Mouse (Mus musculus) Patski (cell line): ENCODE results near the gene Armc10. TPM values are rescaled to one million over a fixed set of nuclear protein-coding genes. Genes with fewer than 3 reads are reported as not detected.
A peak's percentile ranks its signal among the peaks of the same experiment; 100 is the strongest.

Experiments
- ATAC-seq: fragments of 100-300 bp; one replicate; pipeline ENCODE4 v1.8.0; 2021
- CTCF ChIA-PET: fragments of 350-600 bp; sonication (Branson Sonifier 250); formaldehyde crosslinking; loops from one replicate; lab custom pipeline; 2022; ENCODE audit warnings: inconsistent platforms; lab: Charles Lee
- POLR2A ChIA-PET: fragments of 350-600 bp; sonication (Branson Sonifier 250); formaldehyde crosslinking; loops from one replicate; lab custom pipeline; 2022; ENCODE audit warnings: antibody characterized with exemption, inconsistent platforms; lab: Charles Lee
- DNase-seq: peaks from one replicate; pipeline ENCODE4 v3.0.0-alpha.2; 2011; ENCODE audit warnings: low read depth, low spot score
- H3K27me3 ChIP-seq: fragments of 371-371 bp; one replicate; pipeline ENCODE4 v1.5.1; 2021
- CTCF ChIP-seq: fragments of 100-300 bp; IDR thresholded peaks from one replicate; pipeline ENCODE4 v1.5.1; 2021
- in situ Hi-C: fragments of 300-500 bp; cut with MboI; formaldehyde crosslinking; loops from 3 replicates; pipeline ENCODE4 v1.11.1; 2018; ENCODE audit warnings: low pct_unique_long_range_greater_than_20kb, mixed read lengths
- polyA plus RNA-seq: library from polyadenylated mRNA; unstranded; gene quantifications from one replicate; pipeline ENCODE4 v1.2.3, GENCODE M21; 2021

Gene Armc10
- polyA plus RNA-seq, 1 experiment from 2014 or later = 42.2 TPM

GRCm38 (mm10) chr5:21643606-21644005, 2.0 kb upstream of the Armc10 start:
- CTCF ChIA-PET = no interaction called here
- POLR2A ChIA-PET = no interaction called here
- TF ChIP-seq CTCF = no peak
- DNase-seq = no peak
- no peaks in the 10 kb centered on the region for H3K27me3 ChIP-seq
- in situ Hi-C loops = loop anchor here (5.0 kb wide), 2 partner anchors 216 to 381 kb away; no protein-coding TSS in a partner anchor
- ATAC-seq = no peak

GRCm38 (mm10) chr5:21644891-21645438, 648 bp upstream of the Armc10 start:
- H3K27me3 ChIP-seq = no peaks in the 10 kb centered on the region
- peak; percentile 52 for TF ChIP-seq CTCF
- POLR2A ChIA-PET = interaction anchor here (0.7 to 1.3 kb wide), 3 partner anchors 98 to 215 kb away, joined by 3 to 4 read pairs (median 3); no protein-coding TSS in a partner anchor
- no peak for DNase-seq
- in situ Hi-C loops = loop anchor here (5.0 kb wide), 2 partner anchors 218 to 383 kb away; no protein-coding TSS in a partner anchor
- ATAC-seq = peak; percentile 2
- CTCF ChIA-PET = interaction anchor here (0.8 to 1.7 kb wide), 3 partner anchors 9 to 91 kb away, joined by 3 to 8 read pairs (median 4); no protein-coding TSS in a partner anchor

GRCm38 (mm10) chr5:21646133-21646491, 499 bp downstream of the Armc10 start:
- no peak for DNase-seq
- in situ Hi-C loops = no loop called here
- peak; percentile 5 for ATAC-seq
- CTCF ChIA-PET = interaction anchor here (0.8 kb wide), 1 partner anchor 12 kb away, joined by 3 read pairs; no protein-coding TSS in a partner anchor
- POLR2A ChIA-PET = no interaction called here
- no peak for TF ChIP-seq CTCF
- no peaks in the 10 kb centered on the region for H3K27me3 ChIP-seq

- DNase-seq (no peak), ATAC-seq (no peak)
- ChIA-PET CTCF (no interaction called here), POLR2A (interaction anchor here (0.7 kb wide), 1 partner anchor 308 kb away, joined by 3 read pairs; no protein-coding TSS in a partner anchor)
- in situ Hi-C loops = loop anchor here (5.0 kb wide), 1 partner anchor 87 kb away; the partner anchor contains the start of gene Pmpcb
- H3K27me3 ChIP-seq = no peaks in the 10 kb centered on the region
- no peak for TF ChIP-seq CTCF
Observed at GRCm38 (mm10) chr5:21650736-21651135, 5.1 kb downstream of the Armc10 start.

- in situ Hi-C loops = loop anchor here (5.0 kb wide), 1 partner anchor 85 kb away; the partner anchor contains the start of gene Pmpcb
- CTCF ChIA-PET = interaction anchor here (1.5 to 1.9 kb wide), 2 partner anchors 81 to 84 kb away, joined by 3 to 6 read pairs; no protein-coding TSS in a partner anchor
- POLR2A ChIA-PET = no interaction called here
- TF ChIP-seq CTCF = no peak
- H3K27me3 ChIP-seq = no peaks in the 10 kb centered on the region
- DNase-seq (no peak), ATAC-seq (no peak)
Observed at GRCm38 (mm10) chr5:21651885-21652612, 6.4 kb downstream of the Armc10 start.

- no peak for DNase-seq
- TF ChIP-seq CTCF = no peak
- in situ Hi-C loops = no loop called here
- no peak for ATAC-seq
- CTCF ChIA-PET = no interaction called here
- no peaks in the 10 kb centered on the region for H3K27me3 ChIP-seq
- POLR2A ChIA-PET = no interaction called here
Observed at GRCm38 (mm10) chr5:21656912-21657311, 11.3 kb downstream of the Armc10 start.

- no peaks in the 10 kb centered on the region for H3K27me3 ChIP-seq
- TF ChIP-seq CTCF = no peak
- ATAC-seq = no peak
- POLR2A ChIA-PET = interaction anchor here (0.6 kb wide), 1 partner anchor 44 kb away, joined by 3 read pairs; no protein-coding TSS in a partner anchor
- in situ Hi-C loops = no loop called here
- no peak for DNase-seq
- CTCF ChIA-PET = interaction anchor here (0.9 to 1.7 kb wide), 5 partner anchors 9 to 78 kb away, joined by 3 to 9 read pairs (median 4); partner anchors contain the start of gene Napepld
Observed at GRCm38 (mm10) chr5:21658038-21658437, 12.4 kb downstream of the Armc10 start.

- peak; percentile 49 for DNase-seq
- in situ Hi-C loops = no loop called here
Observed at GRCm38 (mm10) chr5:21658623-21659395, 13.2 kb downstream of the Armc10 start.

GRCm38 (mm10) chr5:21660850-21661249, 15.2 kb downstream of the Armc10 start:
- TF ChIP-seq CTCF = no peak
- DNase-seq = no peak
- H3K27me3 ChIP-seq = no peaks in the 10 kb centered on the region
- ChIA-PET POLR2A (no interaction called here), CTCF (interaction anchor here (0.9 to 1.9 kb wide), 2 partner anchors 40 to 75 kb away, joined by 3 to 6 read pairs; partner anchors contain the start of gene Napepld)
- no peak for ATAC-seq
- in situ Hi-C loops = no loop called here

More at GRCm38 (mm10) chr5:21658623-21659395, 13.2 kb downstream of the Armc10 start:
- POLR2A ChIA-PET = no interaction called here
- CTCF ChIA-PET = interaction anchor here (0.6 to 1.7 kb wide), 6 partner anchors 12 to 78 kb away, joined by 3 to 9 read pairs (median 5); partner anchors contain the start of gene Napepld
- TF ChIP-seq CTCF = peak; percentile 97
- no peaks in the 10 kb centered on the region for H3K27me3 ChIP-seq
- peak; percentile 89 for ATAC-seq

- ChIA-PET POLR2A (no interaction called here), CTCF (no interaction called here)
- no peaks in the 10 kb centered on the region for H3K27me3 ChIP-seq
- no peak for TF ChIP-seq CTCF
- ATAC-seq (peak; percentile 32), DNase-seq (peak; percentile 38)
- in situ Hi-C loops = no loop called here
Observed at GRCm38 (mm10) chr5:21663081-21663480, 17.5 kb downstream of the Armc10 start.
